Mouse (Mus musculus): ENCODE results near the gene Blcap. TPM values are rescaled to one million over a fixed set of nuclear protein-coding genes. Genes with fewer than 3 reads are reported as not detected.
"Not testable (repeated sequence)": the region's sequence is repeated elsewhere in the genome, so short reads cannot be mapped to it uniquely, and the experiment has no call there.

Gene Blcap
- polyA plus RNA-seq, 1 experiment from 2014 or later = 46.1 TPM

DNA sequence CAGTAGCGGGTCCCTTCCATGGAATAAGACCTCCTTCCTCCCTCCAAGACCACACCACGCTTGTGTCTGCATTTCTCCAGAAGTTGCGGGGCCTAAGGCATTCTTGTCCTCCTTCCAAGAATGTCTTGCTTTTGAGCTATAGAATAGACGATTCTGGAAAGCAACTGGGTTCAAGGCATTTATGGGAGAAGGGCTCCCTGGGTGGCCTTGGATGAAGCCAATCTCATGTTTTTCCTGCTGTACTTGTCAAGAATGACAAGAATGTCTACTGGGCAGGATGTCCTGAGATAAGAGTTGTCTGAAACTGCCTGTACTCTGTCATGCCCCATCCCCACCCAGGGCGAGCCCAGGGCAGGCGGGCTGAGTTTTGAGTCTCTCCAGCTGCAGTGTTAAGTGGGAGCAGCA lies 30.4 kb upstream of the Blcap start:
- Histone ChIP-seq H3K27me3 (ENCODE audit: insufficient read depth, low read length) (no peaks in the 10 kb centered on the region), H3K27ac (no peak overlapping the region; the same call in 1 of the 2 replicates), H3K9ac (ENCODE audit: low read depth, low read length) (no peak overlapping the region), H3K9me3 (replicated peaks; ENCODE audit: low read length) (no peaks in the 10 kb centered on the region), H3K36me3 (ENCODE audit: insufficient read depth, low read length) (no peaks in the 10 kb centered on the region), H3K4me3 (replicated peaks; ENCODE audit: low read depth, low read length) (no peak overlapping the region), H3K4me2 (ENCODE audit: low read length) (no peak overlapping the region), H3K4me1 (replicated peaks; ENCODE audit: insufficient read depth, low read length) (no peaks in the 10 kb centered on the region)
- 51% methylated on average over 6 of the region's 6 CpGs for WGBS
- TF ChIP-seq CTCF (IDR thresholded peaks at IDR 0.05; ENCODE audit: low read depth) = no peak
- peak; percentile 68; the same call in 1 of the 2 replicates for ATAC-seq (replicated peaks; ENCODE audit: low FRiP score, low read depth)
- peak; percentile 80 for DNase-seq (ENCODE audit: low spot score)

DNA sequence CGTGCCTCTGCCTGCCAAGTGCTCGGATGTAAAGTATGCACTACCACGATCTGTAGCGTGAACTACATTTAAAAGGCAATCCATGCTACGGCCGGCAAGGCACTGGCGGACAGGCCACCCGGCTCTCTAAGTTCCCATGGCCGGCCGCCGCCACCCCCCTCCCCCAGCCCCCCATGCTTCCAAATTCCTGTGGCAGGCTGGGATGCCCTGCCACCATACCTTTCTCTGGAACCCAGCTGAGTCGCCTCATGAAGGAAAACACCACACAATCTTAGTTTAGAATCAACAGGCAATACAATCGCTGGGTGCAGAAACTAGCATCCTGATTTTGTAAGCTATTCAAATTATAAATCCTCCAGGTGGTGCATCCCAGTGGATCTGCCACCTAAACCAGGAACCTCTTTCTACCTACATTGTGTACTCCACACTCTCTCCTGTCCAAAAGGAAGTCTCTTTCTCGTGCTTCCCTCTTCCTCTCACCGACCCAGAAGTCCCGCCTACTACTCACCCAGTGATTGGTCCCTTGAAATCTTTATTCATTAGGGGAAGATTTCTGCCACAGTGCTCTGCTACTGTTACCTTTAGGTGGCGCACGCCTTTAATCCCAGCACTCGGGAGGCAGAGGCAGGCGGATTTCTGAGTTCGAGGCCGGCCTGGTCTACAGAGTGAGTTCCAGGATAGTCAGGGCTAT lies 25.9 kb upstream of the Blcap start:
- no peak overlapping the region for H3K4me3 ChIP-seq (replicated peaks; ENCODE audit: low read depth, low read length)
- H3K36me3 ChIP-seq (ENCODE audit: insufficient read depth, low read length) = no peaks in the 10 kb centered on the region
- no peak overlapping the region for H3K27ac ChIP-seq
- no peak for TF ChIP-seq CTCF (IDR thresholded peaks at IDR 0.05; ENCODE audit: low read depth)
- H3K4me1 ChIP-seq (replicated peaks; ENCODE audit: insufficient read depth, low read length) = no peaks in the 10 kb centered on the region
- WGBS = 65% methylated on average over 22 of the region's 22 CpGs
- H3K4me2 ChIP-seq (ENCODE audit: low read length) = no peak overlapping the region
- H3K27me3 ChIP-seq (ENCODE audit: insufficient read depth, low read length) = no peaks in the 10 kb centered on the region
- ATAC-seq (replicated peaks; ENCODE audit: low FRiP score, low read depth) (no peak), DNase-seq (ENCODE audit: low spot score) (no peak)
- no peaks in the 10 kb centered on the region for H3K9me3 ChIP-seq (replicated peaks; ENCODE audit: low read length)
- H3K9ac ChIP-seq (ENCODE audit: low read depth, low read length) = no peak overlapping the region

DNA sequence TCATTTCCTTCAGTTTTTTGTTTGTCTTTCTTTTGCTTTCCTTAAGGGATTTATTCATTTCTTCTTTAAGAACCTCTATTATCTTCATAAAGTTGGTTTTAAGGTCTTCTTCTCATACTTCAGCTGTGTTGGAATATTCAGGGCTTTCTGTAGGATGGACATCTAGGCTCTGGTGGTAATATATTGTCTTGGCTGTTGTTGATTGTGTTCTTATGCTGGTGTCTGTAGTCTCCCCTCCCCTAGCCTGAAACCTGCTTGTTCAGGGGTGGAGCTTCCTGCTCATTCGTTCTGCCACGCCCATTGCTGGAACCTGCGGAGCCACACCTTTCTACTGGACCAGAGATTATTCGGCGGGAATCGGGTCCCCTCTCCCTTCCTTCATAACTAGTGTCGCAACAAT lies 14.3 kb upstream of the Blcap start:
- not testable (repeated sequence) for H3K4me2 ChIP-seq (ENCODE audit: low read length); DNase-seq (ENCODE audit: low spot score); H3K9ac ChIP-seq (ENCODE audit: low read depth, low read length); H3K4me1 ChIP-seq (replicated peaks; ENCODE audit: insufficient read depth, low read length); H3K4me3 ChIP-seq (replicated peaks; ENCODE audit: low read depth, low read length); H3K36me3 ChIP-seq (ENCODE audit: insufficient read depth, low read length); ATAC-seq (replicated peaks; ENCODE audit: low FRiP score, low read depth); H3K27me3 ChIP-seq (ENCODE audit: insufficient read depth, low read length); H3K27ac ChIP-seq; H3K9me3 ChIP-seq (replicated peaks; ENCODE audit: low read length)
- 37% methylated on average over 7 of the region's 7 CpGs for WGBS

DNA sequence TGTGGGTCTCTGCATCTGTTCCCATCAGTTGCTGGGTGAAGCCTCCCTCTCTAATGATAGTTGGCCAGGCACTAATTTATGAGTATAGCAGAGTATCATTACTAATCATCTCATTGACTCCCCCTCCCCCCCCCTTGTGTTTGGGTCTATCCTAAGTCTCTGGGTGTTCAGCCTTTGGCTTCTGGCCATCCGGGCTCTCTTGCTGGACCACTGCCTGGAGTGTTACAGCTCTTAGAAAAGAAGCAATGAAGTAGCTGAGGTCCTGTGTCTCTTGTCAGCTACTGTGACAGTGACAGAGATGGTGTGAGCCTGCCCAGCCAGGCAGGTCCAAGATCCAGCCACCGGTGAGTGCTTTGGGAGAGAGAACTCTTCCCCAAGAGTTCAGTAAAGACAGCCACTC lies 1.7 kb upstream of the Blcap start:
- Histone ChIP-seq H3K9me3 (replicated peaks; ENCODE audit: low read length) (no peaks in the 10 kb centered on the region), H3K9ac (ENCODE audit: low read depth, low read length) (no peak overlapping the region), H3K27ac (no peak overlapping the region), H3K27me3 (ENCODE audit: insufficient read depth, low read length) (no peaks in the 10 kb centered on the region), H3K4me2 (ENCODE audit: low read length) (no peak overlapping the region), H3K36me3 (ENCODE audit: insufficient read depth, low read length) (no peaks in the 10 kb centered on the region), H3K4me3 (replicated peaks; ENCODE audit: low read depth, low read length) (no peak overlapping the region), H3K4me1 (replicated peaks; ENCODE audit: insufficient read depth, low read length) (no peaks in the 10 kb centered on the region)
- WGBS = 50% methylated on average over 2 of the region's 2 CpGs
- TF ChIP-seq CTCF (IDR thresholded peaks at IDR 0.05; ENCODE audit: low read depth) = no peak
- ATAC-seq (replicated peaks; ENCODE audit: low FRiP score, low read depth) (no peak), DNase-seq (ENCODE audit: low spot score) (no peak)

DNA sequence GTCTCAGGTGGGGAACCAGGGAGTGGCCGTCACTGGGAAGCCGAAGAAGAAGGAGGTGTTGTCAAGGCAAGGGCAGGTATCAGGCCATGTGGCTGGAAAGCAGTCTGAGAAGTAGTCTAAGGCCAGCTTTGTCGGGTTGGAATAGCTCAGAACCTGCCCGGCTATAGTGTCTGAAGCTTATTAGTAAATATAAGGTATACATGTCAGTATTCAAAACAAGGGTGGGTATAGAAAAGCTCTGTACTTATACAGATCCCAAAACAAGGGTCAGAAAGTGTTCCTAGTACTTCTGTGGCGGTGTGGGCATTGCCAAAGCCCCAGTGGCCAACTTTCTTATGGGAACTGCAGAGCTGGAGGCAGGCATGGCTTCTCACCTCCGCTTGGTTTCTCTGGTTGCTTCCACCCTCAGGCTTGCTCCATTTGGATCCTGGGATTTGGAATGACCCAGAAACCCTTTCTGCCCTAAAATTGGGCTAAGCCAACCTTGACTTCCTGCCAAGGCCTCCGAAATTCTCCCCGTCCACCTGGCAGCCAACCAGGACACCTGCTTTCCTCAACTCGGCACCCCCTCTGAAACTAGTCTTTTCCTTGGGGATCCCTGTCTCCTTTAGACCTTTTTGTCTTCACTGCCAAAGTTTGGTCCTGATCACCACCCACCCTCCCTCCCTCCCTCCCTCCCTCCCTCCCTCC lies 1.1 kb downstream of the Blcap start:
- 66% methylated on average over 9 of the region's 9 CpGs for WGBS

DNA sequence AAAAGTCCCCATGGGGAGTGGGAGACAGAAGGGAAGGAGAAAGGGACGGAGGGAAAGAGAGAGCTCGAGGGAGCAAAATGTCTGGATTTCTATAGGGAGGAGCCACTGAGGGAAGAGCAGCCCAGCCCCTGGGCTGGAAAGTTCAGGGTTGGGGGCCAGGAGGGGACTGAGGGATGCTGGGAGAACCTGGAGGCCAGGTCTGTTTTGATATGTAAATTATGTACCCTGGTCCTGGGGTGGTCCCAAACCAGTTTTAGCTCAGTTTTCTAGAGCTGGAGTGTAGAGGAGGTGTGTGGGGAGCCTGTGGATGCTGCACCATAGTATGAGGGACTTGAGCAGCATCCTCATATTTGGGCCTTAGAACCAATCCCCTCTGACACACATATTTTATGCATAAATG lies 2.2 kb downstream of the Blcap start:
- Histone ChIP-seq H3K9ac (ENCODE audit: low read depth, low read length) (no peak overlapping the region), H3K27me3 (ENCODE audit: insufficient read depth, low read length) (no peaks in the 10 kb centered on the region), H3K4me1 (replicated peaks; ENCODE audit: insufficient read depth, low read length) (peaks cover 11% of the 10 kb centered on the region; the same call in 1 of the 2 replicates), H3K4me3 (replicated peaks; ENCODE audit: low read depth, low read length) (no peak overlapping the region), H3K27ac (no peak overlapping the region), H3K9me3 (replicated peaks; ENCODE audit: low read length) (no peaks in the 10 kb centered on the region), H3K36me3 (ENCODE audit: insufficient read depth, low read length) (no peaks in the 10 kb centered on the region), H3K4me2 (ENCODE audit: low read length) (no peak overlapping the region)
- no peak for DNase-seq (ENCODE audit: low spot score)
- 34% methylated on average over 2 of the region's 2 CpGs for WGBS
- ATAC-seq (replicated peaks; ENCODE audit: low FRiP score, low read depth) = no peak
- no peak for TF ChIP-seq CTCF (IDR thresholded peaks at IDR 0.05; ENCODE audit: low read depth)

More for the DNA sequence above, 1.1 kb downstream of the Blcap start:
- no peaks in the 10 kb centered on the region for H3K27me3 ChIP-seq (ENCODE audit: insufficient read depth, low read length)
- peaks cover 10% of the 10 kb centered on the region; the same call in 1 of the 2 replicates for H3K4me1 ChIP-seq (replicated peaks; ENCODE audit: insufficient read depth, low read length)
- H3K9me3 ChIP-seq (replicated peaks; ENCODE audit: low read length) = no peaks in the 10 kb centered on the region
- H3K9ac ChIP-seq (ENCODE audit: low read depth, low read length) = no peak overlapping the region
- ATAC-seq (replicated peaks; ENCODE audit: low FRiP score, low read depth) (no peak), DNase-seq (ENCODE audit: low spot score) (no peak)
- TF ChIP-seq CTCF (IDR thresholded peaks at IDR 0.05; ENCODE audit: low read depth) = no peak; the same call in 1 of the 2 replicates
- no peak overlapping the region for H3K27ac ChIP-seq
- no peak overlapping the region for H3K4me3 ChIP-seq (replicated peaks; ENCODE audit: low read depth, low read length)
- H3K4me2 ChIP-seq (ENCODE audit: low read length) = no peak overlapping the region
- H3K36me3 ChIP-seq (ENCODE audit: insufficient read depth, low read length) = no peaks in the 10 kb centered on the region

Data from kidney, postnatal 0 days (tissue).